In genomic region chr3:127355252-127355651, GRCm38 (mm10) we compare ENCODE assay signal across 8 mouse cellular contexts.
A peak's percentile ranks its signal among the peaks of the same experiment; 100 is the strongest.
DNase-seq lines count a peak whose midpoint lies in the region; ATAC-seq and TF ChIP-seq lines count a peak whose summit lies in the region.
"Had no signal": no experiment of that assay in that cellular context is flagged by ENCODE, and none has a peak within 500 bp of the region (broad histone marks: within the 10 kb centered on the region; RNA-seq: fewer than 3 reads in every experiment).

No protein-coding gene starts in this region.

- TF ChIP-seq POLR2A in kidney, adult 2 months (IDR thresholded peaks at IDR 0.05; ENCODE audit: low read depth, low read length) = no peak
- TF ChIP-seq POLR2A in MEL (IDR thresholded peaks at IDR 0.05; ENCODE audit: control insufficient read depth in 1 of 2, insufficient read depth in 1 of 2, low read depth in 1 of 2, low read length in 2 of 2, poor library complexity in 1 of 2) = no peak

- H3K9me3 ChIP-seq in MEL (replicated peaks; ENCODE audit: insufficient read depth, low read length) = no peaks in the 10 kb centered on the region

- 38% methylated on average over 5 of the region's 5 CpGs for WGBS in kidney, adult 2 months

- H3K4me3 ChIP-seq in kidney, adult 2 months (ENCODE audit: insufficient read depth, low read depth, low read length) = no peak overlapping the region
- no peak overlapping the region for H3K4me3 ChIP-seq in MEL (ENCODE audit: control insufficient read depth in 1 of 2, insufficient read depth in 1 of 2, low read depth in 2 of 2, low read length in 2 of 2)

- no peaks in the 10 kb centered on the region for H3K4me1 ChIP-seq in kidney, adult 2 months (ENCODE audit: control insufficient read depth, insufficient read depth, low read length)
- H3K4me1 ChIP-seq in MEL (ENCODE audit: control insufficient read depth in 1 of 2, insufficient read depth in 2 of 2, low read length in 2 of 2) = no peaks in the 10 kb centered on the region

- no peak for TF ChIP-seq EP300 in MEL (IDR thresholded peaks at IDR 0.05; ENCODE audit: low read depth in 1 of 2, low read length in 2 of 2)

- no peaks in the 10 kb centered on the region for H3K36me3 ChIP-seq in kidney, adult 2 months (ENCODE audit: control insufficient read depth, insufficient read depth, low read length)
- no peaks in the 10 kb centered on the region for H3K36me3 ChIP-seq in MEL (ENCODE audit: control insufficient read depth in 1 of 2, insufficient read depth in 2 of 2, low read length in 2 of 2)

- H3K79me2 ChIP-seq in MEL (ENCODE audit: control insufficient read depth, insufficient read depth, low read length, poor library complexity) = no peaks in the 10 kb centered on the region

- no peak for ATAC-seq in megakaryocyte-erythroid progenitor cell, adult 5-6 weeks (replicated peaks; ENCODE audit: low FRiP score, low TSS enrichment, poor library complexity, severe bottlenecking)

- H3K27me3 ChIP-seq in kidney, adult 2 months (replicated peaks; ENCODE audit: control insufficient read depth, insufficient read depth, low read length) = no peaks in the 10 kb centered on the region
- no peaks in the 10 kb centered on the region for H3K27me3 ChIP-seq in MEL (ENCODE audit: control insufficient read depth in 1 of 2, insufficient read depth in 2 of 2, low read length in 2 of 2)

- no peak for TF ChIP-seq CTCF in kidney, adult 2 months (conservative IDR thresholded peaks at IDR 0.05; ENCODE audit: insufficient read depth, insufficient read length, low read depth, low read length)
- no peak for TF ChIP-seq CTCF in MEL (IDR thresholded peaks at IDR 0.05 in 2 of 3, conservative IDR thresholded peaks at IDR 0.05 in 1 of 3; ENCODE audit: control insufficient read depth in 1 of 3, insufficient read depth in 1 of 3, low read depth in 2 of 3, low read length in 3 of 3, poor library complexity in 1 of 3, severe bottlenecking in 1 of 3)

- no peak overlapping the region for H3K9ac ChIP-seq in MEL (ENCODE audit: control insufficient read depth, low read depth, low read length, poor library complexity, severe bottlenecking)

- no peak for TF ChIP-seq RAD21 in MEL (IDR thresholded peaks at IDR 0.05; ENCODE audit: low read depth, low read length)

- H3K27ac ChIP-seq in kidney, adult 2 months (ENCODE audit: insufficient read depth, low read depth, low read length) = no peak overlapping the region
- H3K27ac ChIP-seq in MEL (ENCODE audit: control insufficient read depth, low read depth, low read length) = no peak overlapping the region

- peak; percentile 19 for DNase-seq in kidney, adult 2 months
- no peak for DNase-seq in kidney, postnatal 4 days
- peak; percentile 21 for DNase-seq in MEL (ENCODE audit: low read depth, low spot score)
- DNase-seq in c-Kit-positive CD71-negative TER-119-negative erythroid progenitor cells, embryonic 14.5 days (ENCODE audit: low read depth) = peak; percentile 33
- DNase-seq in lung, postnatal 25 days (ENCODE audit: low spot score) = peak; percentile 43
- DNase-seq in adrenal gland, postnatal 36 days = no peak
- DNase-seq: right cerebral cortex, postnatal 25 days had no signal

TF ChIP-seq in MEL, 35 proteins besides CTCF, POLR2A, EP300 and RAD21:
- TF ChIP-seq USF1 (IDR thresholded peaks at IDR 0.05; ENCODE audit: low read depth, low read length) = no peak
- TF ChIP-seq MAZ (IDR thresholded peaks at IDR 0.05; ENCODE audit: low read depth, low read length) = no peak
- no peak for TF ChIP-seq NRF1 (IDR thresholded peaks at IDR 0.05; ENCODE audit: insufficient read depth, low read depth, low read length, poor library complexity, severe bottlenecking)
- no peak for TF ChIP-seq MAX (IDR thresholded peaks at IDR 0.05; ENCODE audit: low read length)
- no peak for TF ChIP-seq TCF12 (IDR thresholded peaks at IDR 0.05; ENCODE audit: low read depth, low read length)
- no peak for TF ChIP-seq MYB (IDR thresholded peaks at IDR 0.05; ENCODE audit: low read depth, low read length)
- TF ChIP-seq NELFE (IDR thresholded peaks at IDR 0.05; ENCODE audit: low read depth, low read length) = no peak
- no peak for TF ChIP-seq SMC3 (IDR thresholded peaks at IDR 0.05; ENCODE audit: low read depth, low read length)
TF ChIP-seq in MEL: peak in this region for 0.

Comparison
In these comparisons a context has a peak if more than half of its experiments do, and no peak if none do; other contexts are left out.
1. DNase-seq: peak in kidney, adult 2 months (single experiment), MEL (single experiment), c-Kit-positive CD71-negative TER-119-negative erythroid progenitor cells, embryonic 14.5 days (single experiment) and lung, postnatal 25 days (single experiment); none in kidney, postnatal 4 days (0 of 2) and adrenal gland, postnatal 36 days (0 of 2).